Mouse (Mus musculus) thymus, postnatal 4 days (tissue): ENCODE measurements around the gene Dpm2.

Experiments used
- DNase-seq: peaks from one replicate; pipeline ENCODE4 v3.0.0; 2021

Dpm2 gene

GRCm38 (mm10) chr2:32586871-32587351, 16.3 kb downstream of the Dpm2 start, which contains the start of gene St6galnac4:
Gene St6galnac4, plus strand, starts transcription at chr2:32587095.
- peak; percentile 97 for DNase-seq

GRCm38 (mm10) chr2:32587731-32588321, 17.2 kb downstream of the Dpm2 start:
- DNase-seq = peak; percentile 57

- DNase-seq = no peak
Observed at GRCm38 (mm10) chr2:32589213-32589795, 18.6 kb downstream of the Dpm2 start.

- no peak for DNase-seq
Observed at GRCm38 (mm10) chr2:32590224-32590623, 19.6 kb downstream of the Dpm2 start.

GRCm38 (mm10) chr2:32591249-32591648, 20.6 kb downstream of the Dpm2 start:
- no peak for DNase-seq

- no peak for DNase-seq
Observed at GRCm38 (mm10) chr2:32596725-32597124, 26.1 kb downstream of the Dpm2 start.

- no peak for DNase-seq
Observed at GRCm38 (mm10) chr2:32597248-32597647, 26.6 kb downstream of the Dpm2 start.

DNA sequence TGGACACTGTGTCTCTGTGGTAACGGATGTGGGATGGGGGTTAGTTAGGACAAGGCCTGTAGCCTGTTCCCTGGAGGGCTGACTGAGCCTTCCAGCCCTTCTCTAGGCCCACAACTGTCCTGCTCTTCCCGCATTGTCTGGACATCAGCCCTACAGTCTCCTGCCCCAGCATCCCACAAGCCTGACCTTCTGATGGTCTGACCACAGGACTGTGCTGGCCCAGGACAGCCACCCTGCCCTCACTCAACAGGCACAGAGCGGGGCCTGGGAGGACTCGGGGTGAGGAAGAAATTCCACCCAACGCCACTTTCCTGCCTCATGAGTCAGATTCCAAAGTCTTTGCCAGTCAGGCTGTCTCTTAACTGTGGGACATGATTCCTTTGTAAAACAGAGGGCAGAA, 27.0 kb downstream of the Dpm2 start:
- DNase-seq = no peak

DNA sequence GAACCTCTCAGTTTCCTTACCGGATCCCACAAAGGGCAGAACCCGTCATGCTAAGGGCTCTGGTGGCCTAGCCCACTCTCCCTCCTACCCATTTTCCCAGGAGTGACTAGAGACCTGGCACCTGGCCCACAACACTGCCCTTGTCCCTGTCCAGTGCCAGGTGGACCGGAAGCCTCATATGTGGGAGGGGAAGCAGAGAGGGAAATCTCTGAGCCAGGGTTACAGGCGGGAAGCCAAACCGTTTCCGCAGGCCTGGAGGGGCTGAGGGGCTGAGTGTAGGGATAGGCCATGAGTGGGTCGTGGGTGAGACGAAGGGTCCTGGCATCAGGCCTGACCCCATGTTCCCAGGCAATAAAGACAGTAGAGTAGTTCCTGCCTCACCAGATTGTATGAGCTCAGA, 27.8 kb downstream of the Dpm2 start:
- no peak for DNase-seq

DNA sequence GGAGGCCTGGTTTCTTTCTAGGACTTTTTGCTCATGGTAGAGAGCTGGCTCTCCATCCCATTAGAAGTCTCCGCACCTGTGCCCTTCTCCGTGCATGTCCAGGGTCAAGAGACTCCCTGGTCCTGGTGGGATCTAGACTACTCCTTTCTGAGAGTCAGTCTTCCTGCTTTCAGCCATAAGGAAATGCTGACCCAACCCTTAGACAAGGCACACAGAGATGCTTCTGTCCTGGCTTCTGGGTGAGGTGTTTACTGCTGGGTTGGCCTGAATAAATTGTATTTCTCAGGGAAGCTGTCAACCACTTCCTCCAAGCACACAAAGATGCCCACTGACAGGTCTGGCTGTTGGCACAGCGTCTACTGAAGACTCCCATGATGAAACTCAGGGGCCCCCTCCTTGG, 28.8 kb downstream of the Dpm2 start, which contains the start of gene St6galnac6:
TSS of gene St6galnac6 (plus strand) at position 301 of the 400 bp plus-strand sequence.
- no peak for DNase-seq

DNA sequence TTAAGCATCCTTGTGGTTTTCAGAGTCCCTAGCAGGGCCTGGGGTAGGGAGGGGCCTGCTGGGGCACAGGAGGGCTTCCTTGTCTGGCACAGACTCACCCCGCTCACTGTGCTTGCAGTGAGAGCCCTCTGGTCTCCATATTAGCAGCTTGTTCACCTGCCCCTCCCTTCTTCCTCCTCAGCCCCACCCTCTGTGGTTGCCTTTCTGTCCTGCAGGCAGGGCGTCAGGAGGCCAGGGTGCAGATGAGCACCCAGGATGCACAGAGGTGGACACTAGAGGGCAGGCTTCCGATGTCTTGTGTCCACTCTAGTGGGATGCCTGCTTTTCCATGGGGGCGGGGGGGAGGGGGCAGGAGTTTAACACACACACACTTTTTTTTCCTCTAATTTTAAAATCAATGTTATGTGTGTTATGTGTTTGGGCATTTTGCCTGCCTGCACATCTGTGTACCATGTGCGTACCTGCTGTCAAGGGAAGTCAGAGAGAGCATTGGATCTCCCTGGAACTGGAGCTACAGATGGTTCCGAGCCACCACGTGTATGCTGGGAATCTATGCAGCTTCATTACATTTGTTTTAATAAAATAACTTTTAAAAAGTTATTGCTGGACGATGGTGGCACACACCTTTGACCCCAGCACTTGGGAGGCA, 30.9 kb downstream of the Dpm2 start:
- DNase-seq = peak; percentile 58

- peak; percentile 95 for DNase-seq
Observed at GRCm38 (mm10) chr2:32602600-32603054, 32.0 kb downstream of the Dpm2 start.

- DNase-seq = peak; percentile 51
Observed at GRCm38 (mm10) chr2:32604631-32605030, 34.0 kb downstream of the Dpm2 start.

- peak; percentile 90 for DNase-seq
Observed at GRCm38 (mm10) chr2:32606161-32607142, 35.8 kb downstream of the Dpm2 start.

GRCm38 (mm10) chr2:32607262-32607947, 36.7 kb downstream of the Dpm2 start:
- DNase-seq = peak; percentile 50

DNA sequence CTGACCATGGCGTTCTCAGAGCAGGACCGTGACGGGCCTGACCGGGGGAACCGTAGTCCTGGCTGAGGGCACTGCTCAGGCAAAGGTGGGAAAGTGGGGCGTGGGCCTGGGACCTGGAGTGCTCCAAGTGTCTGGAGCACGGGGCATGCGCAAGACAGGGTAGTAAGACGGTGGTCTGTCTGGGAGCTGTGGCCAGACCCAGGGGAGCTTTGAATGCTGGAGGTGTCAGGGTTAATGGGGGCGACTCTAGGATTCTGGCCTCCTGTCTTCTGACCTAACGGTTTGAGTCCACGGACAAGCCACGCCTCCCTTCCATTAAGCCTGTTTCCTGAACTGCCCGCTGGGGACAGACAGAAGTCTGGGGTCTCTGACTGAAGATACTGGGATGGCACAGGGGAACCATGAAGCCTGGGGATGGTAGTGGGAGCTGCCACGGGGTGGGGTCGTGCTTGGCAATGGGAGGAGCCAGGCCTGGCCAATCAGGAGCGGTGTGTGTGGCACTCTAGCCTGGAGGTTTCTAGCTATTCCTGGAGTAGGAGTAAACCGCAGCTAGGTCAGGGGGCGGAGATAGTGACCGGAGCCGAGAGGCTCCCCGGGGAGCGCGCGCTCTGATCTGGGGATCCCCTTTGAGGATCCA, 37.6 kb downstream of the Dpm2 start:
- peak; percentile 36 for DNase-seq

DNA sequence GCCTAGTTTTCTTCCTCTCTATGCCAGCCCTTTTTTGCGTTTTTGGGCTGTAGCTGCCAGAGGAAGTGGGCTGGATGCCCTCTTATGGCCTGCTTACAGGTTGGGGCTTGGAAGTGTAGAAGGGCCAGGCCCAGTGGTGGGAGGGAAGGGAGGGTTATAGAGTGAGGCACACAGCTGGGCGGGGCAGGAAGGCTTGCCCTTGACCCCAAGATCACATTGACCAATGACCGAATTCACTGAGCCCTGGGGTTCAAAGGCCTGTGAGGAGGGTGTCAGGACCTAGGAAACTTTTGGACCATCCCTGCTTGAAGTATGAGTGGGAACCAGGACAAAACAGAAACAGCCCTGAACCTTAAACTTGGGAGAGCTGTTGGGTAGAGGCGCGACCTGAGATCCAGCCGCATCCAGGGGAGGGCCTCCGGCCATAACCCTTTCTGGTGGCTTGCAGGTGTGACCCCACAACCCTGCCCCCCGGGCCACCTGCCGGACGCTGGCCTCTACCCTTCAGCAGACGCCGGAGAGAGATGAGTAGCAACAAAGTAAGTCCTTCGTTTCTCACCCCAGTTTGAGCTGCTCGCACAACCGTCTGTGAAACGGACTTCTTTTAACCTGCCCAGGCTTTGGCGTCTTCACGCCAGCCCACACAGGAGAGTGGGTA, 38.2 kb downstream of the Dpm2 start:
- no peak for DNase-seq

- DNase-seq = peak; percentile 72
Observed at GRCm38 (mm10) chr2:32610610-32611229, 40.1 kb downstream of the Dpm2 start.

DNA sequence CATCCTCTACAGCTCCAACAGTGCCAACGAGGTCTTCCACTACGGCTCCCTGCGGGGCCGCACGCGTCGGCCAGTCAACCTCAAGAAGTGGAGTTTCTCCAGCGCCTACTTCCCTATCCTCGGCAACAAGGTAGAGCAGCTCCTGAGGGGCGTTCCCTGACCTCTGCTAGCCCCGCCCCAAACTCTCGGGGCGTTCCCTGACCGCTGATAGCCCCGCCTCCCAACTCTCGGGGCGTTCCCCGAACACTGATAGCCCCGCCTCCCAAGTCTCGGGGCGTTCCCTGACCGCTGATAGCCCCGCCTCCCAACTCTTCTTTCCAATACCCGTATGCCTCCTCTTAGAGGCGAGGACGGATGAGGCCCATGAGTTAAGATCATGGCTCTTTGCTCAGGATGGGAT, 41.6 kb downstream of the Dpm2 start:
- DNase-seq = no peak

- no peak for DNase-seq
Observed at GRCm38 (mm10) chr2:32617109-32617508, 46.5 kb downstream of the Dpm2 start.

GRCm38 (mm10) chr2:32617601-32618000, 46.9 kb downstream of the Dpm2 start:
- DNase-seq = peak; percentile 61
